Mouse (Mus musculus): ENCODE data around the gene Ceacam18.

- no peak for TF ChIP-seq CTCF (IDR thresholded peaks at IDR 0.05; ENCODE audit: extremely low read depth, insufficient read depth, low read length)
- TF ChIP-seq POLR2A (IDR thresholded peaks at IDR 0.05; ENCODE audit: extremely low read depth, insufficient read depth, low read length): no peak
Observed at GRCm38 (mm10) chr7:43601884-43602283, 32.6 kb upstream of the Ceacam18 start.
